In the genomic region with DNA sequence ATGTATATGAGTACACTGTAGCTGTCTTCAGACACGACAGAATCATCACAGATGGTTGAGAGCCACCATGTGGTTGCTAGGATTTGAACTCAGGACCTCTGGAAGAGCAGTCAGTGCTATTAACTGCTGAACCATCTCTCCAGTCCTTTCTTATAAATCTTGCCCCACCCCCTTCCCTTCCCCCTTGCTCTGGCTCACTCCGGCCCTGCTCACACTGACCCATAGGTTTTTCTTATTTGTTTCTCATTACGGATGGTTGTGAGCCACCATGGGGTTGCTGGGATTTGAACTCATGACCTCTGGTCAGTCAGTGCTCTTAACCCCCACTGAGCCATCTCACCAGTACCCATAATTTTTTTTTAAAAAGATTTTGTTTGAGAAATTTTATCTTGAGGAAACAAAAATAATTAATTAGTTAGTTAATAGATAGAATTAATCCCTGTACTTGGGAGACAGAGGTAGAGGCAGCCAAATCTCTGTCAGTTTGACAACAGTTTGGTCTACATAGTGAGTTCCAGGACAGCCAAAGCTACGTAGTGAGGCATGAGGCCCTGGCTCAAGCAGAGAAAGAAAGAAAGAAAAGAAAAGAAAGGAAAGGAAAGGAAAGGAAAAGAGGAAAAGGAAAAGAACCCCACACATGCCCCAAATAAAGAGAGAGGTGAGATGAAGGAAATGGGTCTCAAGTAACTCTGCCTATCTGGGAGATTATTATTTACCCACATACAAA, we compare ENCODE assay signal across 7 mouse cellular contexts. TPM values are rescaled to one million over a fixed set of nuclear protein-coding genes. Genes with fewer than 3 reads are reported as not detected.
DNase-seq lines count a peak whose midpoint lies in the region; ATAC-seq lines count a peak whose summit lies in the region.

No protein-coding gene starts in this region.

- no peak overlapping the region for H3K9ac ChIP-seq in liver, embryonic 13.5 days
- H3K9ac ChIP-seq in forebrain, embryonic 15.5 days (replicated peaks), result no peak overlapping the region
- no peak overlapping the region for H3K9ac ChIP-seq in limb, embryonic 12.5 days (replicated peaks)
- no peak overlapping the region for H3K9ac ChIP-seq in stomach, embryonic 16.5 days (ENCODE audit: low read length)

- 0 out of 2 replicates have a peak overlapping the region, but pooled peaks have one; percentile 6 for H3K27ac ChIP-seq in liver, embryonic 13.5 days
- H3K27ac ChIP-seq in forebrain, embryonic 15.5 days (replicated peaks), result peak overlapping the region; percentile 81
- peak overlapping the region; percentile 77 for H3K27ac ChIP-seq in limb, embryonic 12.5 days
- H3K27ac ChIP-seq in stomach, embryonic 16.5 days (ENCODE audit: low read length), result peak overlapping the region; percentile 87

- no peak overlapping the region for H3K4me2 ChIP-seq in liver, embryonic 13.5 days
- H3K4me2 ChIP-seq in forebrain, embryonic 15.5 days (replicated peaks), result peak overlapping the region; percentile 30
- peak overlapping the region; percentile 19; the same call in 1 of the 2 replicates for H3K4me2 ChIP-seq in limb, embryonic 12.5 days
- H3K4me2 ChIP-seq in stomach, embryonic 16.5 days (ENCODE audit: low read depth, low read length), result peak overlapping the region; percentile 22; the same call in 1 of the 2 replicates

- no peaks in the 10 kb centered on the region for H3K36me3 ChIP-seq in liver, embryonic 13.5 days
- no peaks in the 10 kb centered on the region for H3K36me3 ChIP-seq in forebrain, embryonic 15.5 days
- H3K36me3 ChIP-seq in limb, embryonic 12.5 days, result no peaks in the 10 kb centered on the region
- no peaks in the 10 kb centered on the region for H3K36me3 ChIP-seq in stomach, embryonic 16.5 days (ENCODE audit: control insufficient read depth, insufficient read depth, low read length)

- peaks cover 32% of the 10 kb centered on the region for H3K4me1 ChIP-seq in liver, embryonic 13.5 days (replicated peaks)
- peaks cover 41% of the 10 kb centered on the region for H3K4me1 ChIP-seq in forebrain, embryonic 15.5 days
- peaks cover 49% of the 10 kb centered on the region for H3K4me1 ChIP-seq in limb, embryonic 12.5 days (replicated peaks)
- H3K4me1 ChIP-seq in stomach, embryonic 16.5 days (ENCODE audit: control insufficient read depth, insufficient read depth, low read length), result peaks cover 54% of the 10 kb centered on the region

- WGBS in liver, embryonic 13.5 days (ENCODE audit: insufficient replicate concordance), result 51% methylated on average over 4 of the region's 4 CpGs
- WGBS in forebrain, embryonic 15.5 days, result 17% methylated on average over 4 of the region's 4 CpGs
- 54% methylated on average over 4 of the region's 4 CpGs for WGBS in limb, embryonic 12.5 days
- WGBS in stomach, embryonic 16.5 days, result 29% methylated on average over 4 of the region's 4 CpGs

- no peak for ATAC-seq in liver, embryonic 13.5 days (ENCODE audit: low read depth)
- ATAC-seq in forebrain, embryonic 15.5 days (replicated peaks), result 0 out of 2 replicates have a peak, but pooled peaks have one; percentile 57
- no peak for ATAC-seq in limb, embryonic 12.5 days (ENCODE audit: insufficient number of reproducible peaks, insufficient read depth, low FRiP score, low TSS enrichment, low read depth)
- ATAC-seq in stomach, embryonic 16.5 days (ENCODE audit: insufficient read depth, low FRiP score), result no peak

- no peak for DNase-seq in liver, embryonic 13.5 days
- no peak for DNase-seq in liver
- no peak for DNase-seq in adrenal gland, adult 18-20 months (ENCODE audit: low spot score in 2 of 2)
- DNase-seq in T-cell, adult 2 months (ENCODE audit: low spot score), result no peak

- H3K9me3 ChIP-seq in liver, embryonic 13.5 days (replicated peaks), result no peaks in the 10 kb centered on the region
- H3K9me3 ChIP-seq in forebrain, embryonic 15.5 days, result no peaks in the 10 kb centered on the region
- no peaks in the 10 kb centered on the region for H3K9me3 ChIP-seq in limb, embryonic 12.5 days
- H3K9me3 ChIP-seq in stomach, embryonic 16.5 days (replicated peaks; ENCODE audit: control insufficient read depth, low read length), result no peaks in the 10 kb centered on the region

- H3K27me3 ChIP-seq in liver, embryonic 13.5 days, result peaks cover 16% of the 10 kb centered on the region
- H3K27me3 ChIP-seq in forebrain, embryonic 15.5 days, result no peaks in the 10 kb centered on the region
- no peaks in the 10 kb centered on the region for H3K27me3 ChIP-seq in limb, embryonic 12.5 days
- no peaks in the 10 kb centered on the region for H3K27me3 ChIP-seq in stomach, embryonic 16.5 days (ENCODE audit: control insufficient read depth, insufficient read depth, low read length)

- no peak overlapping the region for H3K4me3 ChIP-seq in liver, embryonic 13.5 days (replicated peaks)
- no peak overlapping the region for H3K4me3 ChIP-seq in forebrain, embryonic 15.5 days
- no peak overlapping the region for H3K4me3 ChIP-seq in limb, embryonic 12.5 days (replicated peaks)
- H3K4me3 ChIP-seq in stomach, embryonic 16.5 days (replicated peaks; ENCODE audit: low read length), result no peak overlapping the region

RNA-seq across cellular contexts. Expression of a gene that starts 30.7 kb away (rescaled TPM):
- 6.7 and 6.9 TPM in 2 replicates for polyA plus RNA-seq in liver, embryonic 13.5 days (2015; fragmentation: Nextera tagmentation; extraction: Ambion mirVana)
- 14.2 and 15.1 TPM in 2 replicates for polyA plus RNA-seq in forebrain, embryonic 15.5 days (2015; fragmentation: Nextera tagmentation; extraction: Ambion mirVana)
- polyA plus RNA-seq in limb, embryonic 12.5 days (2016; fragmentation: Nextera tagmentation; extraction: Ambion mirVana), result 14.9 and 16.4 TPM in 2 replicates
- polyA plus RNA-seq in stomach, embryonic 16.5 days (2015; fragmentation: Nextera tagmentation; extraction: Ambion mirVana), result 16.1 and 17.4 TPM in 2 replicates
- 1 to 10 TPM; 4.2 to 5.6 TPM for total RNA-seq in adrenal gland, adult 18-20 months (2021)

RNA-seq across cellular contexts. Expression of a gene that starts 46.9 kb away (rescaled TPM):
- polyA plus RNA-seq in liver, embryonic 13.5 days (2015; fragmentation: Nextera tagmentation; extraction: Ambion mirVana), result 18.1 and 19.4 TPM in 2 replicates
- 52.9 and 54.3 TPM in 2 replicates for polyA plus RNA-seq in forebrain, embryonic 15.5 days (2015; fragmentation: Nextera tagmentation; extraction: Ambion mirVana)
- polyA plus RNA-seq in limb, embryonic 12.5 days (2016; fragmentation: Nextera tagmentation; extraction: Ambion mirVana), result 40.7 and 43.1 TPM in 2 replicates
- 32.1 and 37.1 TPM in 2 replicates for polyA plus RNA-seq in stomach, embryonic 16.5 days (2015; fragmentation: Nextera tagmentation; extraction: Ambion mirVana)
- total RNA-seq in adrenal gland, adult 18-20 months (2021), result 10 to 100 TPM; 47.8 to 65.5 TPM

Comparison
In these comparisons a context has a peak if more than half of its experiments do, and no peak if none do; other contexts are left out.
1. H3K27ac ChIP-seq: peak in every context shown above with its lines; median percentile 87 in stomach, embryonic 16.5 days; 81 in forebrain, embryonic 15.5 days; 77 in limb, embryonic 12.5 days; 6 in liver, embryonic 13.5 days.